Mouse (Mus musculus): ENCODE data around the gene Zc3h18.

The Zc3h18 gene

DNA sequence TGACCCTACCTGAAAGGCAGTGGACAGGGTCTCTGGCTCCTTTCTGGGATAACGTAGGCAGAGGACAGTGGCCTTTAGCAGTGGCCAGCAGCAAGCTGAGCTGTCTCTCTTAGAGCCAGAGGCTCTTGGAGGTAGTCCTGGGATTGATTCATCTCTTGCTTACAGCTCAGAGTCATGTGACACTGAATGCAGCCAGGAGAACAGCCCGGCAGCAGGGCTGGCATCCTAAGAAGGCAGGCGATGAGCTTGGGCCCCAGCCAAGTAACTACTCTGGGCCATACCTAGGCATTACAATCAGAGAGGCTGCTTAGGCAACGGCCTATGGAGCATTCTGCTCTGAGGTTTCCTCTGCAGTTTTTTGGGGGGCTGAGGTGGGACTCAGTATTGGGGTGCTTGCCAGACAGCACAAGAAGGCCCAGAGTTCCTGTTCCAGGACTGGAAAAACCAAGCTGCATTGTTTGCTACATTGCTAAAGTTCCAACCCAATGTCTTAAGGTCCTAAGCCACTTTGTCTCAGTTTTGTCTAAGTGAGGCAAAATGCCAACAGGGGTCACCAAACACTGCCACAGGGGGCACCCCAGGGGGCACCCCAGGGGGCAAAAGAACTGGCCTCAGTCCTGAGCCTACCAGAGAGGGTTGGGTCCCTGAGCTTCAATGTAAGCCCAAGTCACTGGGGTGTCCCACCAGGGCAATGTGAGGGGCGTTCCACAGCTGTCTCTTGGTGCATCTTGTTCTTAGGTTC lies 28.4 kb upstream of the Zc3h18 start:
- no peak for DNase-seq (ENCODE audit: low read depth, low spot score)

DNA sequence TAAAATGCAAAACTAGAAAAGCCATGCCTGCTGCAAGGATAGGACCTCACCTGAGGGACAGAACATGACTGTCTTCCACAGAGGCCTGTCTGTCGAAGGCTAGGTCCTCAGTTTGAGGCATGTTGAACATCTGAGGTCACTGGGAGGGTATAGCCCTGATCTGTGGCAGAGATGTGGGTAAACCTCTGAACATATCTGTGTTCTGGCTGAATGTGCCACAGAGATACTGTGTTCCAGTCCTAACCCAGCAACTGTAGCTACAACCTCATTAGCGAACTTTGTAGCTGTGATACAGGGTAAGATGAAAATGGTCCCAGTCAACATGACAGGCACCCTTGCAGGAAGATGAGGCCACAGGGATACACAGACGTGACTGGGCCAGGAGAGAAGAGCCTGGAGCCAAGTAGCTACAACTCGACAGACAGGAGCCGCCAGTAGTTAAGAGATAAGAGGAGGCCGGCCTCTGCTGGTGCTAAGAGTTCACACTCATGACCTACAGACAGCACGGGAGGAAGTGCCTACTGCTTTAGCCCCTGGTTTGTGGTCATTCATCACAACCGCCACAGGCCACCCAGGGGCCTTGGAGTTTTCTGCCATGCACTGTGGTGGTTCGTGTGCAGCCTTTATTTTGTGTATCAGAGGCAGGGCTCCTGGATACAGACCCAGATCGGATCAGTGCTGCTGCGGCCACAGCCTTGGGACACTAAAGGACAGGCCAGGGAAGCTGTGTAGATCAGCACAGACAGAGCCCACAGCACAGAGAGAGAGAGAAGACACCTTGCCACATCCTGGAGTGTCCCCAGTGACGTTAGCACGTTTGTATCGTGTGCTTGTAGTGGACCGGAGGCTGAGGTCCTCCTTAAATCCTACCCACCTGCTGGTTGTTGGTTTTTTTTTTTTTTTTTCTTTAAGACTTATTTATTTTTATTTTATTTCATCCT lies 26.8 kb upstream of the Zc3h18 start:
- no peak for DNase-seq (ENCODE audit: low read depth, low spot score)

DNA sequence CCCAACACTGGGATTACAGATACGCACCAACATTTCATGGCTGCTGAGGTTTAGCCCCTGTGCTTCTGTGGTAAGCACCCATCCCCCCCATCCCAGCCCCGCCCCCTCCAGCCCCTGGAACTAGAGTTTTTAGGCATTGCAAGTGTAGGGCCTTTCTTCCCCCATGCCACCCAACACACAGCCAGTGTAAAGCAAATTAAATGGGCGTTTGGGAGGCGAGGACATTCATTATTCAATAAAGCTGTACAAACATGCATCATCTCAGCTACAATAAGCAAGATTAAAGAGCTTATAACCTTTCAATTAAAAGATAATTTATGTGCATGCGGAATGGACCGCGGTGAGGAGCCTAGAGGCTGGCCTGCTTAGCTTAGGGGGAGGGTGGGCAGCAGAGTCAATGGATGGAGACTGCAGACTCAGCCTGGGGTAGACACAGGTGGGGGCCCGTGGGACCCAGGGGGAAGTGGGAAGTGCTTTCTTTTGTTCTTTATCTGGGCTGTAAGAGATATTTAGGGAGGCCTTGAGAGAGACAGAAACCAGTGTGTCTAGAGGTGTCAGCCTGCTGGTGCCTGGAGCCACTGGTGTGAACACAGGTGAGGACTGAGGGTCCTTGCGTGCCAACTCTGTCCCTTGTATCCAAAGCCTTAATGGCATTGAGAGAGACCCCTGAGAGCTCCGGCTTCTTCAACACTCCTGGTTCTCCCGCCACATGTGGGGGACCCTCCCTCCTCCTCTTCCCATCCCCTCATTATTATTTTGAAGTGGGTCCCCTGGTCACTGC lies 25.9 kb upstream of the Zc3h18 start:
- no peak for DNase-seq (ENCODE audit: low read depth, low spot score)

GRCm38 (mm10) chr8:122354157-122354556 lies 22.3 kb upstream of the Zc3h18 start:
- DNase-seq (ENCODE audit: low read depth, low spot score) = no peak

DNA sequence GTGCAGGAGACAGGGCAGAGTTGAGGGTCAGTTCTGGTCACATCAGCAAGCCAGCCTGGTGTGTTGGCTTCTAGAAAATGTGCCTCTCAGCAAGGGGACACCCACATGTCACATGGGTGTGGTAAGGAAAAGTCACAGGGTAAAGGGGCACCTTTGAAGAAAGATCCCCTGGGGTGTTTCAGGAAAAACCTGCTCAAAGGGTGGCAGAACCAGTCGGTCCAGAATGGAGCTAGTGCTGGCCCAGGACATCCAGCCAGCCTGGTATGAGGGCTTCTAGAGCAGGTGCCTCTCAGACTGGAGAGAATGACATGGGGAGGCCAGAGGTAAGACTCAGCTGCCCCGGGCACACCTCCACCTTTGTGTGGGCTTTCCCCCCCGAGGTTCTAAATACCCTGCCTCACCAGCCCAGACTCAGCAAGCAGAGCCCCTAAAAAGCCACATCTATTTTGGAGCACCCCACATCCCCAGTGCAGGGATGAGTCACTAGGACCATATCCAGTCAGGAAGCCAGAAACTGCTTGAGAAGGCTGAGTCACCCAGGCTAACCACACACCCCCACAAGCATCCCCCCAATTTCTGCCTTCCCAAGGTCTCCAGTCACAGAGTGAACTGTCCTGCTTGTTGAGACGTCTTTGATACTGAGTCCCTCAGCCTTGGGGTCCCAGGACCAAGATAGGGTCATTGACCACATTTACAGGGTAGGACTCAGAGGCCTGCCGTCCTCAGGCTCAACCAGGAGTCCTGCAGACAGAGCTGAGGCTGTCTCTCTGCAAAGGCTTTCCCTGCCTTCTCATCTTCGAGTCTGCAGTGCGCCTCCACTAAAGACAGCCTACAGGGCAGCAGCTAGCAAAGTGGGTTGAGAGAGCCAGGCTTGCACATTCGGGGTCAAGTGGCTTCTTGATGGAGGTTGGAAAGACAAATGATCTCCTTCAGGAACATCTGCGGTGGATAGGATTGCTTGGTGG lies 20.5 kb upstream of the Zc3h18 start:
- no peak for DNase-seq (ENCODE audit: low read depth, low spot score)

DNA sequence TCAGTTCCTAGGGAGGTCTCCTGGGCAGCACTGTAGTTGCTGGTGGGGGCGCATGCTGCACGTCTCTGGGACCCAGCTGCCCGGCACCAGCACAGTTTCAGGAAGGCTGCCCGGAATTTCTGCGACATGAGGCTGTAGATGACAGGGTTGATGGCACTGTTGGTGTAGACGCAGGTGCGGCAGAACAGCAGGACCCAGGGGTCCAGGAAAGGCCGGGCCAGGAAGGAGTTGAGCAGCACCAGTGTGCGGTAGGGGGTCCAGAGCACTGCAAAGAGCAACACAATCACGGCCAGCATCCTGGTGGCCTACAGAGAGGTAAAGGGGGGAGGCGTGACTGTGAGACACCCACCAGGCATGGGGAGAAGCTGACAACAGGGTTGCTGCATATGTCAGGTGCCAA lies 19.2 kb upstream of the Zc3h18 start:
- DNase-seq (ENCODE audit: low read depth, low spot score) = no peak

DNA sequence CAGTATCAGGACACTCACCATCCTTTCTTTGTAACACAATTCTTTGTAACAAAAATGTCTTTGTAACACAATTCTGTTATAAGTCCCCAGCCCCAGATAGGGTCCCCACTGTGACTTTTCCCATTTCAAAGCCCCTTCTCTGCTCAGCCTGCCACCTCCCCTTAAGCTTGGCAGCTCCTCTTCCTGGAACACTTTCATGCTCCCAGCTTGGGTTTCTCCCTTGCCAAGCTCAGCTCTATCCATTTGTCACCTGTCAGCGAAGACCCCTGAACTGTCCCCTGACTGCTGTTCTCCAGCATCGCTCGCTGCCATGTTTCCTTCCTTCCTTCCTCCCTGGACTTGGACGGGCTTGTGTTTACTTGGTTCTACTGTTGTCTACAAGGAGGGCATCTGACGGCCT lies 18.8 kb upstream of the Zc3h18 start:
- no peak for DNase-seq (ENCODE audit: low read depth, low spot score)

GRCm38 (mm10) chr8:122359111-122359775 lies 17.2 kb upstream of the Zc3h18 start:
- no peak for DNase-seq (ENCODE audit: low read depth, low spot score)

GRCm38 (mm10) chr8:122360696-122361416 lies 15.6 kb upstream of the Zc3h18 start, which contains the start of gene Trhr2:
Trhr2 (minus strand) TSS chr8:122360746.
- DNase-seq (ENCODE audit: low read depth, low spot score) = no peak

DNA sequence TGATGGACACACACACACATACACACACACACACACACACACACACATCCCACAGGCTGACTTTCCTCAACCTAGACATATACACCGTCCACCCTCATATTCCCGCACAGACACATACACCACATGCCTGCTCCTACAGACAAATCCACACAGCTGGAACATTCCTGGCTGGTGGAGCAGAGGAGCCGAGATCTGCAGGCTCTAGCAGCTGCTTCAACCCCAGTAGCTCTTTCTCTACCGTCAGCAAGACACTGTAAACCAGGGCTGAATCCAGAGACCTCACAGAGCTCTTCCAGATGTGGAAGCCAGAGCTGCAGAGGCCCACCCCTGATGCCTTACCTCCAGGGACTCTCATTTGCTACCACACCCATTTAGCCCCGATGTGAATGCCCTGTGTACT lies 14.1 kb upstream of the Zc3h18 start:
- DNase-seq (ENCODE audit: low read depth, low spot score) = no peak

- DNase-seq (ENCODE audit: low read depth, low spot score) = no peak
These were observed 13.4 kb upstream of the Zc3h18 start for GRCm38 (mm10) chr8:122362967-122363366.

DNA sequence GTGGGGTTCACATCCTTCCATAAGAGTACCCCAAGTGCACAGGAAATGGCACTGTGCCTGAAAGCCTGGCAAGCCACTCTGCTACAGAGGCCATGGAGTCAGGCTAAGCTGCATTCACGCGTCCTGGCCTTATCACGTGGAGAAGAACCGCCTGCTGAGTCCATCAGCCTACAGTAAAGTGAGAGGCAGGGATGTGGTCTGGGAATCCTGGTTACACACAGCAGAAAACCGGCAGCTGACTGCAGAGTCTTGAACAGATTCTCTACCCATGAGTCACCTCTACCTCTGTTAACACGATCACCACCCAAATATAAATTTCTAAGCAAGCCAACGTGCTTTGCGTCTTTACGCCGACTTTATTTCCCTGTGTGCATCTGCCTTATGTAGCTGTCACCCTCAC lies 7.9 kb upstream of the Zc3h18 start:
- no peak for DNase-seq (ENCODE audit: low read depth, low spot score)

GRCm38 (mm10) chr8:122369665-122370064 lies 6.7 kb upstream of the Zc3h18 start:
- peak; percentile 18 for DNase-seq (ENCODE audit: low read depth, low spot score)

- no peak for DNase-seq (ENCODE audit: low read depth, low spot score)
These were observed 4.7 kb upstream of the Zc3h18 start for GRCm38 (mm10) chr8:122371706-122372105.

DNA sequence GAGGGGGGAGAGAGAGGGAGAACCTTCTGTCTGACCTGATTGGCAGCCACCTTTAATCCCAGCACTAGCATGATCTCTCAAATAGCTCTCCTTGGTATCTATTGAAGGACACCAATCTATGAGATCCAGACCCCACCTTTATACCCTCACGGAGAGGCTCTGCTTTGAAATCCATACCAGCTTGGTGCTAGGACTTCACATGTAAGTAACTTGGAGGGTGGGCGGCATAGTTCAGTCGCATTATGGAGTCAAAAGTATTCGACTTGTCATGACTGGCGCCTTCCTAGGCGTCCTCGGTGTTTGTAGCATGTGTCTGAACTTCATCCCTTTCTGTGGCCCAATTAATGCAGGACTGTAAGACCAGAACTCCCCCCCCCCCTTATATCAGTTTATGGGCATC lies 1.1 kb upstream of the Zc3h18 start:
- no peak for DNase-seq (ENCODE audit: low read depth, low spot score)

- DNase-seq (ENCODE audit: low read depth, low spot score) = no peak
These were observed 551 bp upstream of the Zc3h18 start for GRCm38 (mm10) chr8:122375751-122376364.

- DNase-seq (ENCODE audit: low read depth, low spot score) = no peak
These were observed 6.6 kb downstream of the Zc3h18 start for GRCm38 (mm10) chr8:122383039-122383438.

GRCm38 (mm10) chr8:122389357-122389756 lies 12.9 kb downstream of the Zc3h18 start:
- DNase-seq (ENCODE audit: low read depth, low spot score) = peak; percentile 14

- no peak for DNase-seq (ENCODE audit: low read depth, low spot score)
These were observed 14.3 kb downstream of the Zc3h18 start for GRCm38 (mm10) chr8:122390758-122391157.
